Mouse (Mus musculus): ENCODE data around the gene 1700037H04Rik. TPM values are rescaled to one million over a fixed set of nuclear protein-coding genes. Genes with fewer than 3 reads are reported as not detected.

The 1700037H04Rik gene
- total RNA-seq, 4 experiments from 2014 or later, result 53.5 to 59.8 (median 57.2) TPM

GRCm38 (mm10) chr2:131146193-131147042 lies 13.5 kb downstream of the 1700037H04Rik start:
- no peak for DNase-seq (ENCODE audit: low spot score in 2 of 2)

- DNase-seq (ENCODE audit: low spot score in 2 of 2), result no peak
Measured at GRCm38 (mm10) chr2:131145536-131145935, 14.3 kb downstream of the 1700037H04Rik start.

GRCm38 (mm10) chr2:131145121-131145520 lies 14.8 kb downstream of the 1700037H04Rik start:
- DNase-seq (ENCODE audit: low spot score in 2 of 2), result no peak

GRCm38 (mm10) chr2:131143007-131143780 lies 16.7 kb downstream of the 1700037H04Rik start:
- no peak for DNase-seq (ENCODE audit: low spot score in 2 of 2)

- peak; percentile 31 to 38 for DNase-seq (ENCODE audit: low spot score in 2 of 2)
Measured at GRCm38 (mm10) chr2:131142592-131142991, 17.3 kb downstream of the 1700037H04Rik start.

- DNase-seq (ENCODE audit: low spot score in 2 of 2), result no peak
Measured at GRCm38 (mm10) chr2:131141336-131141986, 18.4 kb downstream of the 1700037H04Rik start.

GRCm38 (mm10) chr2:131140533-131140905 lies 19.4 kb downstream of the 1700037H04Rik start:
- no peak for DNase-seq (ENCODE audit: low spot score in 2 of 2)

- no peak for DNase-seq (ENCODE audit: low spot score in 2 of 2)
Measured at GRCm38 (mm10) chr2:131139886-131140532, 19.9 kb downstream of the 1700037H04Rik start.

- DNase-seq (ENCODE audit: low spot score in 2 of 2), result no peak
Measured at GRCm38 (mm10) chr2:131139287-131139686, 20.6 kb downstream of the 1700037H04Rik start.

GRCm38 (mm10) chr2:131138760-131139159 lies 21.1 kb downstream of the 1700037H04Rik start:
- DNase-seq (ENCODE audit: low spot score in 2 of 2), result no peak

- no peak for DNase-seq (ENCODE audit: low spot score in 2 of 2)
Measured at GRCm38 (mm10) chr2:131138296-131138695, 21.6 kb downstream of the 1700037H04Rik start.

- peak in 1 of 2 experiments; percentile 1 for DNase-seq (ENCODE audit: low spot score in 2 of 2)
Measured at GRCm38 (mm10) chr2:131135521-131136139, 24.3 kb downstream of the 1700037H04Rik start.

- peak in 1 of 2 experiments; percentile 0 for DNase-seq (ENCODE audit: low spot score in 2 of 2)
Measured at GRCm38 (mm10) chr2:131134826-131135400, 25.0 kb downstream of the 1700037H04Rik start.

GRCm38 (mm10) chr2:131134381-131134780 lies 25.5 kb downstream of the 1700037H04Rik start:
- no peak for DNase-seq (ENCODE audit: low spot score in 2 of 2)

GRCm38 (mm10) chr2:131132930-131133547 lies 26.8 kb downstream of the 1700037H04Rik start, which contains the start of gene Gm11037:
TSS of gene Gm11037 (plus strand) at chr2:131133497.
- DNase-seq (ENCODE audit: low spot score in 2 of 2), result no peak

GRCm38 (mm10) chr2:131132111-131132888 lies 27.6 kb downstream of the 1700037H04Rik start:
- DNase-seq (ENCODE audit: low spot score in 2 of 2), result peak in 1 of 2 experiments; percentile 0

- no peak for DNase-seq (ENCODE audit: low spot score in 2 of 2)
Measured at GRCm38 (mm10) chr2:131130849-131131248, 29.0 kb downstream of the 1700037H04Rik start.

- peak in 1 of 2 experiments; percentile 1 for DNase-seq (ENCODE audit: low spot score in 2 of 2)
Measured at GRCm38 (mm10) chr2:131129836-131130235, 30.0 kb downstream of the 1700037H04Rik start.

- no peak for DNase-seq (ENCODE audit: low spot score in 2 of 2)
Measured at GRCm38 (mm10) chr2:131128636-131129157, 31.2 kb downstream of the 1700037H04Rik start.

Measured in layer of hippocampus, adult 8-10 months (tissue).